Mouse (Mus musculus) intestine, embryonic 15.5 days (tissue): ENCODE measurements around the gene Nprl3. TPM values are rescaled to one million over a fixed set of nuclear protein-coding genes. Genes with fewer than 3 reads are reported as not detected.

Experiments
- ATAC-seq: fragments of 200-750 bp; cut with Nextera tagmentation; 2 replicates; pipeline ENCODE4 v1.8.0; 2017; ENCODE audit warnings: moderate TSS enrichment, moderate library complexity
- H3K27ac ChIP-seq: fragments of 300-500 bp; sonication (generic); 2 replicates; pipeline ENCODE4 v1.5.1; 2015; ENCODE audit warnings: mild to moderate bottlenecking, inconsistent platforms
- H3K27me3 ChIP-seq: fragments of 300-500 bp; sonication (generic); replicated peaks from 2 replicates; pipeline ENCODE4 v1.6.1; 2015; ENCODE audit warnings: inconsistent platforms
- H3K36me3 ChIP-seq: fragments of 300-500 bp; sonication (generic); 2 replicates; pipeline ENCODE4 v1.6.1; 2015; ENCODE audit warnings: inconsistent platforms
- H3K4me1 ChIP-seq: fragments of 300-500 bp; sonication (generic); replicated peaks from 2 replicates; pipeline ENCODE4 v1.6.1; 2015; ENCODE audit warnings: inconsistent platforms
- H3K4me2 ChIP-seq: fragments of 300-500 bp; sonication (generic); replicated peaks from 2 replicates; pipeline ENCODE4 v1.6.1; 2015; ENCODE audit warnings: mild to moderate bottlenecking, inconsistent platforms
- H3K4me3 ChIP-seq: fragments of 300-500 bp; sonication (generic); replicated peaks from 2 replicates; pipeline ENCODE4 v1.5.1; 2015; ENCODE audit warnings: inconsistent platforms
- H3K9ac ChIP-seq: fragments of 300-500 bp; sonication (generic); 2 replicates; pipeline ENCODE4 v1.6.1; 2015; ENCODE audit warnings: inconsistent platforms
- H3K9me3 ChIP-seq: fragments of 300-500 bp; sonication (generic); 2 replicates; pipeline ENCODE4 v1.6.1; 2016; ENCODE audit warnings: inconsistent platforms
- WGBS: fragments of 180-500 bp; shearing (Covaris S2); methylation state at CpG from one replicate; pipeline ENCODE4 v1.1.7; 2015; 5-methylcytosine and 5-hydroxymethylcytosine counted together
- polyA plus RNA-seq: library from polyadenylated mRNA; unstranded; fragments of >200 nt; fragmentation: Nextera tagmentation; extraction: Ambion mirVana; gene quantifications from 2 replicates; pipeline ENCODE4 v1.2.1, GENCODE M21; 2015

The Nprl3 gene
- polyA plus RNA-seq, 1 experiment from 2014 or later, result 29.4 TPM

GRCm38 (mm10) chr11:32197766-32198165 lies 69.7 kb downstream of the Nprl3 start:
- H3K27me3 ChIP-seq, result no peaks in the 10 kb centered on the region
- H3K27ac ChIP-seq, result no peak overlapping the region
- WGBS, result 44% methylated on average over 3 of the region's 3 CpGs
- peaks cover 9% of the 10 kb centered on the region; the same call in 1 of the 2 replicates for H3K4me1 ChIP-seq
- no peak overlapping the region for H3K9ac ChIP-seq
- no peak overlapping the region for H3K4me3 ChIP-seq
- no peaks in the 10 kb centered on the region for H3K36me3 ChIP-seq
- H3K9me3 ChIP-seq, result no peaks in the 10 kb centered on the region
- ATAC-seq, result no peak
- H3K4me2 ChIP-seq, result no peak overlapping the region

GRCm38 (mm10) chr11:32196727-32197126 lies 70.8 kb downstream of the Nprl3 start:
- WGBS, result 64% methylated on average over 6 of the region's 6 CpGs
- Histone ChIP-seq H3K4me3 (no peak overlapping the region), H3K4me1 (peaks cover 9% of the 10 kb centered on the region; the same call in 1 of the 2 replicates), H3K36me3 (no peaks in the 10 kb centered on the region), H3K4me2 (no peak overlapping the region), H3K9me3 (no peaks in the 10 kb centered on the region), H3K27ac (no peak overlapping the region), H3K27me3 (no peaks in the 10 kb centered on the region), H3K9ac (no peak overlapping the region)
- no peak for ATAC-seq

DNA sequence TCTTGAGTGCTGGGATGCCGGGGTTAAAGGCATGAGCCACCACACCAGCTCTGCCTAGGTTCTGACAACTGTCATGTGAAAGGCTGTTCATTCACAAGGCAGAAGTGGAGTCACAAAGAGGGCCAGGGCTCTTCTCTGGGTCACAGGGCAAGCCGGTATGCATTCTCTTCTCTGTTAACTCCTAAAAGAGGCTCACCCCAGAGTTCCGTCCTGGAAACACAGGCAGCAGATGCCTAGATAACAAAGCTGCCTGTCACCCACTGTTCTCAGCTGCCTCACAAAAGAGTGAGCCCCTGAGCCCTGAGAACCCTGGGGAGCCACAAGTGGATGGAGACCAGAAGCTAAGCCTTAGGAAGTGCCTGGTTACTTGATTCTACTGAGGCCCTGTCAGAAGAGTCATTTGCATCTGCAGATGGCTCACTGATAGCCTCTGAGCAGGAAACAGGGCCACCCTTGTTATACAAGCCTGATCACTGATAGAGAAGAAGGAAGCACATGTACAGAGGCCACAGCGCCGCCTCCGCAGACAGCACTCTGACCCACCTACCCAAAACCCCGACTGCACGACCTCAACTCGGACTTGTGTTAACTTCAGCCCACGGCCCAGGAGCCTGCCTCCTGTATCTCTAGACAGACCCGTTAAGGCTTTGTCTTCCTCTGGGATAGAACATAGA lies 71.5 kb downstream of the Nprl3 start:
- Histone ChIP-seq H3K36me3 (no peaks in the 10 kb centered on the region), H3K4me2 (no peak overlapping the region), H3K4me1 (peaks cover 9% of the 10 kb centered on the region; the same call in 1 of the 2 replicates), H3K4me3 (no peak overlapping the region), H3K9me3 (no peaks in the 10 kb centered on the region), H3K27ac (no peak overlapping the region), H3K9ac (no peak overlapping the region), H3K27me3 (no peaks in the 10 kb centered on the region)
- no peak for ATAC-seq
- WGBS, result 38% methylated on average over 11 of the region's 11 CpGs

GRCm38 (mm10) chr11:32194626-32195025 lies 72.9 kb downstream of the Nprl3 start:
- H3K4me1 ChIP-seq, result peaks cover 9% of the 10 kb centered on the region; the same call in 1 of the 2 replicates
- no peak overlapping the region for H3K27ac ChIP-seq
- no peak overlapping the region for H3K4me3 ChIP-seq
- ATAC-seq, result no peak
- H3K36me3 ChIP-seq, result no peaks in the 10 kb centered on the region
- H3K9me3 ChIP-seq, result no peaks in the 10 kb centered on the region
- 85% methylated on average over 5 of the region's 5 CpGs for WGBS
- H3K9ac ChIP-seq, result no peak overlapping the region
- H3K4me2 ChIP-seq, result no peak overlapping the region
- no peaks in the 10 kb centered on the region for H3K27me3 ChIP-seq

GRCm38 (mm10) chr11:32194086-32194485 lies 73.4 kb downstream of the Nprl3 start:
- H3K36me3 ChIP-seq, result no peaks in the 10 kb centered on the region
- H3K27ac ChIP-seq, result no peak overlapping the region
- peaks cover 5% of the 10 kb centered on the region; the same call in 1 of the 2 replicates for H3K4me1 ChIP-seq
- no peak for ATAC-seq
- no peak overlapping the region for H3K4me3 ChIP-seq
- no peak overlapping the region for H3K9ac ChIP-seq
- no peaks in the 10 kb centered on the region for H3K9me3 ChIP-seq
- H3K27me3 ChIP-seq, result no peaks in the 10 kb centered on the region
- H3K4me2 ChIP-seq, result no peak overlapping the region
- 77% methylated on average over 10 of the region's 10 CpGs for WGBS

DNA sequence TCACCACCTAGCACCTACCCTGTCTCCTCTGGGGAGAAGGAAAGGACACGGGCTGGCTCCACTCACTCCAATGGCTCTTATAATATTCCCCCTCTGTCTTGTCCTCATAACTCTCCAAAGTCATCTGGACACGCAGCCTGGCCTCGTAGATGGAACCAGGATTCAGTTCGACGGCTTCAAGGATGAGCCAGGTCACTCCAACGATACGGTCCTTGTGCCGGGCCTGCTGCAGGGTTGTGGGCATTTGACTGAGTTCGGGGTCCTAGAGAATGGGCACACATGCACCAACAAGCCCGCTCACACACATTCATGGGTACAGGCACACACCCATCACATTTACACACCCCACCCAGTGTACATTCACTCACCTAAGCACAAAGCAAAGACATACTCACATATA lies 74.4 kb downstream of the Nprl3 start:
- no peak for ATAC-seq
- Histone ChIP-seq H3K4me1 (0 out of 2 replicates have a peak, but pooled peaks cover 3% of the 10 kb centered on the region), H3K4me2 (no peak overlapping the region), H3K27ac (no peak overlapping the region), H3K9me3 (no peaks in the 10 kb centered on the region), H3K9ac (no peak overlapping the region), H3K27me3 (no peaks in the 10 kb centered on the region), H3K36me3 (no peaks in the 10 kb centered on the region), H3K4me3 (no peak overlapping the region)
- 85% methylated on average over 10 of the region's 10 CpGs for WGBS

DNA sequence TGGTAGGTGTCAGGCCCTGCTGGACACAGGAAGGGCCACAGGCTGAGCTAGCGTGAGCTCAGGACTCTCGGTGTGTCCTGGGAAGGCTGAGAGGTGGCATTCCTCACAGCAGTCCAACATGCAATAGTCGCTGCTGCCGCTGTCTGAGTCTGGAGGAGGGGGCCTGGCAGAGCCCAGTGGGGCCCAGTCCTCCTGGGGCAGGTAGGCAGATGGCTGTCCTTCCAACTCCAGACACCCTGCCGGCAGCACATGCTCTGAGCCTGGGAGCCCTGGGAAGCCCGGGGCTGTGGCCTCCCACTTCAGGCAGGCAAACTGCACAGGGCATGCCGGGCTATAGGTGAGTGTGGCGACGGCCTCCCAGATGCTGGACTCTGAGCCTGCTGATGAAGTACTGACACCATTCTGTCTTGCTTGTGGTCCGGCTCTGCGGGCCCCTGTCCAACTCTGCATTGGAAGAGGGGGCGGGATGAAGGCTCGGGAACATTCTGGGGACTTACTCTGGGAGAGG lies 76.8 kb downstream of the Nprl3 start:
- H3K9ac ChIP-seq, result no peak overlapping the region
- 79% methylated on average over 13 of the region's 13 CpGs for WGBS

DNA sequence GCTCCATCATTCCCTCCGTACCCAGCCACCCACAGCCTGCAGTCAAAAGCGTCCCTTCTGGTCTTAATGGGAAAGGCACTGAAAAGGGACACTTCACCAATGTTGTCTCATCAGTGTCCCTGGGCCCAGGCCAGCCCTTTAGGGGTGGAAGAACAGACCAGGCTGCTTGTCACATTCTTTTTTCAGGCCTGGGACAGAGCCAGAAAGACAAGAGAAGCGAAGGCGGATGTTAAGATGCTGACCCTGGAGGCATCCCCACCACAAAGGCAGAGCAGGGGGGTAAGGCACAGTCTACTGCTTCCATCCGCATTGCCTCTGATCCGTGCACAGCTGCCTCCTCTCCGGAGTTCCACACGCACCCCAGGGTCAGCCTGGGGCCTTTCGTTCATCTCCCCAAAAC lies 77.4 kb downstream of the Nprl3 start:
- Histone ChIP-seq H3K4me3 (no peak overlapping the region), H3K9me3 (no peaks in the 10 kb centered on the region), H3K36me3 (no peaks in the 10 kb centered on the region), H3K27me3 (no peaks in the 10 kb centered on the region), H3K4me2 (no peak overlapping the region), H3K27ac (no peak overlapping the region), H3K9ac (no peak overlapping the region), H3K4me1 (no peaks in the 10 kb centered on the region)
- 83% methylated on average over 9 of the region's 9 CpGs for WGBS
- ATAC-seq, result no peak

More for the DNA sequence above, 76.8 kb downstream of the Nprl3 start:
- Histone ChIP-seq H3K27ac (no peak overlapping the region), H3K27me3 (no peaks in the 10 kb centered on the region), H3K9me3 (no peaks in the 10 kb centered on the region), H3K36me3 (no peaks in the 10 kb centered on the region), H3K4me1 (no peaks in the 10 kb centered on the region), H3K4me3 (no peak overlapping the region), H3K4me2 (no peak overlapping the region)
- no peak for ATAC-seq

- Histone ChIP-seq H3K27ac (no peak overlapping the region), H3K36me3 (no peaks in the 10 kb centered on the region), H3K9ac (no peak overlapping the region), H3K4me1 (no peaks in the 10 kb centered on the region), H3K27me3 (no peaks in the 10 kb centered on the region), H3K4me3 (no peak overlapping the region), H3K4me2 (no peak overlapping the region), H3K9me3 (no peaks in the 10 kb centered on the region)
- no peak for ATAC-seq
- 58% methylated on average over 5 of the region's 5 CpGs for WGBS
These were observed 78.1 kb downstream of the Nprl3 start for GRCm38 (mm10) chr11:32189434-32189833.

GRCm38 (mm10) chr11:32188881-32189280 lies 78.6 kb downstream of the Nprl3 start:
- H3K36me3 ChIP-seq, result no peaks in the 10 kb centered on the region
- no peak overlapping the region for H3K9ac ChIP-seq
- no peak for ATAC-seq
- H3K9me3 ChIP-seq, result no peaks in the 10 kb centered on the region
- no peak overlapping the region for H3K27ac ChIP-seq
- WGBS, result 82% methylated on average over 12 of the region's 12 CpGs
- no peaks in the 10 kb centered on the region for H3K27me3 ChIP-seq
- H3K4me3 ChIP-seq, result no peak overlapping the region
- no peaks in the 10 kb centered on the region for H3K4me1 ChIP-seq
- no peak overlapping the region for H3K4me2 ChIP-seq

DNA sequence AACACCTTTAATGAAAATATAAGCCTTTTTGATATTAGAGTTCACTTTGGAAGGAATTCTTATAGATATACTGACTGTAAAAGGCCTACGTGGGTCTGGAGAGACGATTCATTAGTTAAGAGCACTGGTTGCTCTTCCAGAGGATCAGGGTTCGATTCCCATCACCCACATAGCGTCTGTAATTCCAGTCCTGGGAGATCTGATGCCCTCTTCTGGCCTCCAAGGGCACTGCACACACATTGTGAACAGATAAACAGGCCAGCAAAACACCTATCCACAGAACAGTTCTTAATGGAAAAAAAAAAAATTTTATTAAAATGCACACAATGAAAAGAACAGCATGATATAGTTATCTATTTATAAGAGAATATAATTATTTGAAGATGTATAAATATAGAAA lies 80.3 kb downstream of the Nprl3 start:
- H3K36me3 ChIP-seq, result no peaks in the 10 kb centered on the region
- no peak overlapping the region for H3K4me3 ChIP-seq
- no peak for ATAC-seq
- no peak overlapping the region for H3K9ac ChIP-seq
- WGBS, result 90% methylated on average over 4 of the region's 4 CpGs
- no peak overlapping the region for H3K4me2 ChIP-seq
- no peak overlapping the region for H3K27ac ChIP-seq
- no peaks in the 10 kb centered on the region for H3K9me3 ChIP-seq
- no peaks in the 10 kb centered on the region for H3K27me3 ChIP-seq
- H3K4me1 ChIP-seq, result no peaks in the 10 kb centered on the region

GRCm38 (mm10) chr11:32186031-32186430 lies 81.5 kb downstream of the Nprl3 start:
- ATAC-seq, result no peak
- H3K4me1 ChIP-seq, result no peaks in the 10 kb centered on the region
- H3K4me3 ChIP-seq, result no peak overlapping the region
- H3K27me3 ChIP-seq, result no peaks in the 10 kb centered on the region
- no peak overlapping the region for H3K4me2 ChIP-seq
- 79% methylated on average over 3 of the region's 3 CpGs for WGBS
- no peaks in the 10 kb centered on the region for H3K36me3 ChIP-seq
- H3K9me3 ChIP-seq, result no peaks in the 10 kb centered on the region
- H3K9ac ChIP-seq, result no peak overlapping the region
- no peak overlapping the region for H3K27ac ChIP-seq

- Histone ChIP-seq H3K27ac (no peak overlapping the region), H3K9ac (no peak overlapping the region), H3K4me1 (no peaks in the 10 kb centered on the region), H3K27me3 (no peaks in the 10 kb centered on the region), H3K9me3 (no peaks in the 10 kb centered on the region), H3K36me3 (no peaks in the 10 kb centered on the region), H3K4me3 (no peak overlapping the region), H3K4me2 (no peak overlapping the region)
- 89% methylated on average over 8 of the region's 8 CpGs for WGBS
- ATAC-seq, result no peak
These were observed 83.0 kb downstream of the Nprl3 start for GRCm38 (mm10) chr11:32184469-32184868.
